Mouse (Mus musculus) brain, embryonic 14.5 days (tissue): ENCODE measurements around the gene Otub1. TPM values are rescaled to one million over a fixed set of nuclear protein-coding genes. Genes with fewer than 3 reads are reported as not detected.

Experiments
- DNase-seq: peaks from one replicate; pipeline ENCODE4 v3.0.0-alpha.2; 2011; ENCODE audit warnings: low read depth
- CTCF ChIP-seq: fragments of 200-500 bp; IDR thresholded peaks from 2 replicates; pipeline ENCODE4 v1.5.1; 2012; ENCODE audit warnings: inconsistent platforms, mild to moderate bottlenecking, moderate library complexity, borderline replicate concordance; ENCODE audit not compliant: insufficient read depth, insufficient read length; ENCODE audit errors: extremely low read depth
- POLR2A ChIP-seq: fragments of 200-500 bp; IDR thresholded peaks from 2 replicates; pipeline ENCODE4 v1.6.1; 2012; ENCODE audit warnings: mild to moderate bottlenecking, inconsistent platforms, borderline replicate concordance; ENCODE audit not compliant: poor library complexity, insufficient read depth, insufficient read length, severe bottlenecking; ENCODE audit errors: extremely low read depth
- polyA plus RNA-seq: library from polyadenylated mRNA; depleted of rRNA; stranded (reverse); fragments of >200 nt; gene quantifications from 2 replicates; pipeline ENCODE4 v1.2.3, GENCODE M21; 2012

The Otub1 gene
- polyA plus RNA-seq, 1 experiment, result 209 TPM

DNA sequence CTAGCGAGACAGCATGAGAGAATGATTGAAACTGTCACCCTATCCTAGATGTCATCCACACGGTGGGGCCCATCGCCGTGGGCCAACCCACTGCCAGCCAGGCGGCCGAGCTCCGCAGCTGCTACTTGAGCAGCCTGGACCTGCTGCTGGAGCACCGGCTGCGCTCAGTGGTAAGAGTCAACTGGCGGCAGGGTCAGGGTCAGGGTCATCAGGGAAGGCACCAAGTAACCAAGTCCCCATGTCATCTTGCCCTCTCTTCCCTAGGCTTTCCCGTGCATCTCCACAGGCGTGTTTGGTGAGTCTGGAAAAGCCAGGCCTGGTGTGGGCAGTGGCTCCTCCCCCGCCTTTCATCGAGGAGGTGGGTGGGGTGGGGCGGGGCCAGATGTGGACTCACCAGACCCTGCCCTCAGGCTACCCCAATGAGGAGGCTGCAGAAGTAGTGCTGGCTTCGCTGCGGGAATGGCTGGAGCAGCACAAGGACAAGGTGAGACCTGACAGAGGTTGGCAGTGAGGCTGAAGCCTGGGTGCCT is 9.3 kb downstream of the Otub1 start:
- no peak for DNase-seq

DNA sequence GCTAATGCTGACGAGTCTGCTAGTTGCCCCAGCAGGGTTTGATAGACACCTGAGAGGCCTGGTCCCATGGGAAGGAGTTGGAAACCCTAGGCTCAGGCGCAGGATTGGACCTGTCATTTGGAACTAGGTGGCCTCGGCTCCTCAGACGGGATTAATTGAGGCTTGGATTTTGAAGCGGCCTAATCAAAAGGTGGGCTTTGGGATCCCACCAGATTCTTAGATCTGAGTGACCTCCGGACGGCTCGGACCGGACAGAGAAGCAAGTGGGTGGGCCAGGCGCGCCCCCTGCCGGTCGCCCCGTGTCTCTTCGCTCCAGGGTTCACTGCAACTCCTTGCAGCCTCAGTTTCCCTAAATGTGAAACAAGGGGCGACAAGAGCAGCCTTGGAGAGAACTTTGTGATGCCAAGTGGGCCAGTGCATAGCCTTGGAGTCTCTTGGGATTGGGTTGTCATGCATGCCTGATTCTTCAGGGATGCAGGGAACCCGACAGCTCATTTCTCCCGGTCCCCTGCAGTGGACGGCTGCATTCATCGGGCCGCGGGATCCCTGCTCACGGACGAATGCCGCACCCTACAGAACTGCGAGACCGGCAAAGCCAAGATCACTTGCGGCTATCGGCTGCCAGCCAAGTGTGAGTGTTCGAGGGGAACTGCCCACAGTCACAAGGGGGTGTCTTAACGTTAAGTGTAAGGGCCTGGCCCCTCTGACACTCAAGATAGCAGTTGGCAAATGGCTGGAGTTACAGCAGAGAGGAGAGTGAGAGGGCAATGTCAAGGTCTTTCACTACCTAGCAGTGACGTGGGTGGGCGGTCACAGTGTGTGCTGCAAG is 10.0 kb downstream of the Otub1 start:
- TF ChIP-seq POLR2A (no peak), CTCF (peak; percentile 92)
- peak; percentile 68 for DNase-seq

More for the DNA sequence above, 9.3 kb downstream of the Otub1 start:
- TF ChIP-seq POLR2A, result no peak
- TF ChIP-seq CTCF, result no peak

DNA sequence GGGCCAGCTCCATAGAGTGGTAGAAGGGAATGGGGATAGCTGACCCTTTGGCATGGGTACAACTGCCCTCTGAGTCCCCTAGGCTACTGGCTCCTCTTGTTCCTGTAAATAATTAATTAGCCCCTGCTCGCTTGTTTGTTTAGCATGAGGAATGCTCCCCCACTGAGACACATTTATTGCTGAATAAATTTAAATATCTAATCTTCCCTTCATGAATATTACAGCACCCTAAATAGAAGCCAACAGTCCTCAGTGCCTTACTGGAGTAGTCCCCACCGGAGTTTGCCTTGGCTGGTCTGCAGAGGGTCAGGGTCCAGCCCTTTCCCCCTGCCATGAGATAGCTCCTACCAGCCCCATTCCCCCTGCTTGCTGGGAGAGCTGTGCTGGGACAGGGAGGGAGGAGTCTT is 13.6 kb downstream of the Otub1 start:
- no peak for TF ChIP-seq POLR2A
- TF ChIP-seq CTCF, result no peak
- peak; percentile 75 for DNase-seq

DNA sequence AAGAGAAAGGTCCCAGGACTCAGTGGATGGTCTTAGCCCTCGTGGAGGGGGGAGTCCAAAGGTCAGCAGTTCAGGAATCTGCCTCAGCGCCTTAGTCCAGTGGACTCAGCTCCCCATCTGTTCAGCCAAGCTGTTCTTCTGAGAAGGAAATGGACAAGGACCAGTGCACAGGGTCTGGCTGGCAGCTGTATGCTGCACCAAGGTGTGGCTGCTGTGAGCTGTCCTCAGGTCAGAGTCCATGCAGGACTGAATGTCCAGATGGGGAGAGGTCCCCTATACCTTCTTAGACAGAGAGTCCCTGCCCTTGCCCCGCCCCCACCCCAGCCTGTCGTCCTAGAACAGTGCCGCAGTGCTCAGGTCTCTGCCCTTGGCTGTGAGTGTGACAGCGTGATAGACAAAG is 14.5 kb downstream of the Otub1 start:
- TF ChIP-seq CTCF, result no peak
- no peak for TF ChIP-seq POLR2A
- DNase-seq, result no peak

DNA sequence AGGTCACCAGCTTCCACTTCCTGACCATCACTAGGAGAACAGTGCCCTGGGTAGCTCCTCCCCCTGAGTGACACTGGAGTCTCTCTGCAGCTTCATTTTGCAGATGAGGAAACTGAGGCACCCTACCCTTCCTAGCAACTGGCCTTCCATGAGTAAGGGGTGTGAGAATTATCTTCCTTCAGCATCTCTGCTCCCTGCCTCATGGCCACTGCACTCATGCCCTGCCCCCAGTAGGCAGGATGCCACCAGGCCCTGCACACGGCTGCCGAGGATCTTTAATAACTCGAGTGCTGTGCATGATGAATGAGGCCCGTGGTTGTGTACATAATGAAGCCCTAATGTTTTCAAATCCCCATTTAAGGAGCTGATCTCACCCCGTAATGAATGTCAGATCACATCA is 15.1 kb downstream of the Otub1 start:
- TF ChIP-seq POLR2A (no peak), CTCF (no peak)
- DNase-seq, result no peak

GRCm38 (mm10) chr19:7189026-7189425 is 17.1 kb downstream of the Otub1 start:
- no peak for DNase-seq
- TF ChIP-seq POLR2A, result no peak
- TF ChIP-seq CTCF, result no peak

- TF ChIP-seq POLR2A (no peak), CTCF (no peak)
- no peak for DNase-seq
These were observed 19.0 kb downstream of the Otub1 start for GRCm38 (mm10) chr19:7187157-7187556.

DNA sequence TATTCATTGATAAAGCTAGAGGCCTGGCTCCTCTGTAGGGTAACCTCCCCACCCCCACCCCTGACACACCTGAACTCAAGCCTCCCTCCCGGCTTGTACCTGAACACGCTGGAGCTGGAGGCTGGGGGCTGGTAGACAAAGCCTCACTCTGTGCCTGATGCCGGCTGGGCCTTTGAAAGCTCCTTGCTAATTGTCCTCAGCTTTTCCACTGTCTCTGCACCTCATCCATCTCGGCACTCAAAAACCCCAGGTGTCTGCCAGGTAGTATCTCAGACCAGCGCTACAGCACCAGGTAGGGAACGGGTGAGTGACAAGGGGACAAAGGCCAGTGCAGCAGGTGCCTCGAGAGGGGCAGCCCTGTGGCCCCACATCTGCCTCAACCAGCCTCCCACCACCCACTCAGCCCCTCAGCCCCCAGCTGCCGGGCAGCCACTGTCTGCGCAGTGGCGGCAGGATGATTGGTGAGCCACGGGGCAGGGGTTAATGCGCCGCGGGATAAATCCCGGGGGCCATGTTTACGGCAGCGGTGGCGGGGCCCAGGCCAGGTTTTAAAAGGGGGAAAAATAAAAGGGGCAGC is 20.3 kb downstream of the Otub1 start:
- no peak for DNase-seq
- TF ChIP-seq POLR2A, result no peak
- TF ChIP-seq CTCF, result no peak

DNA sequence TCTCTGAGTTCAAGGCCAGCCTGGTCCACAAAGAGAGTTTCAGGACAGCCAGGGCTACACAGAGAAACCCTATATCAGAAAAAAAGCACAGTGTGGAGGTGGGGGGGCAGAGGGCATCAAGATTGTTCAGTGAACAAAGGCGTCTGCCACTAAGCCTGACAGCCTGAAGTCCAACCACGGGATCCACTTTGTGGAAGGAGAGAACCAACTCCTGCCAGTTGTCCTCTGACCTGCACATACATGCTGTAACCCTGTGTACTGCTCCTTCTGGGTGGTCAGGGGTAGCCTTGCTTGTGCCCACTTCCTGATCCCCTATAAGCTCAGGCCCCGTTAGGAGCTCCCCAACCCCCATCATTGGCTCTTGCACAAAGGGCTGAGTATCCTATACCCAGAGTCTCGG is 21.1 kb downstream of the Otub1 start:
- no peak for TF ChIP-seq CTCF
- DNase-seq, result no peak

DNA sequence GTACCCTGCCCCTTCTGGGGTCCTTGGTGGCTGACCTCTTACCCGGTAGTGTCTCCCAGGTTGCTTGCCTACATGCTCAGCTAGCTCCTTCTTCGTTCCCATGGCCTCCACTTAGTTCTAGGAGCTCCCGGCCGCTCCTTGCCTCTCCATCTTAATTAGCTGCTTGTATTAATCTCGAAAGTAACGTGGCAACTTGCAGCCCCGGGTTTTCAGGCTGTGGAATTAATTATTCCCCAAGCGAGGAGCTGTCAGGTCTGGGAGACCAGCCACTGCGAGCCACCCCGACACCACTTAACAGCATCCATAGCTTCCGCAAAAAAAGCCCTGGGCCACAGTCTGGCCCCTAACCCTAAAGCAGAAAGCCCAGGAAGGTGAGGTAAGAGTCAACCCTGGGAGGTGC is 22.7 kb downstream of the Otub1 start:
- peak; percentile 76 for DNase-seq
- TF ChIP-seq POLR2A, result no peak
- no peak for TF ChIP-seq CTCF

GRCm38 (mm10) chr19:7182273-7182949 is 23.7 kb downstream of the Otub1 start:
- DNase-seq, result peak; percentile 97
- TF ChIP-seq CTCF, result no peak
- TF ChIP-seq POLR2A, result no peak
